Mouse (Mus musculus): Measurements from ENCODE around the gene Ttc9b. TPM values are rescaled to one million over a fixed set of nuclear protein-coding genes. Genes with fewer than 3 reads are reported as not detected.
A peak's percentile ranks its signal among the peaks of the same experiment; 100 is the strongest.

Ttc9b gene
- total RNA-seq, 2 experiments from 2014 or later = not detected

DNA sequence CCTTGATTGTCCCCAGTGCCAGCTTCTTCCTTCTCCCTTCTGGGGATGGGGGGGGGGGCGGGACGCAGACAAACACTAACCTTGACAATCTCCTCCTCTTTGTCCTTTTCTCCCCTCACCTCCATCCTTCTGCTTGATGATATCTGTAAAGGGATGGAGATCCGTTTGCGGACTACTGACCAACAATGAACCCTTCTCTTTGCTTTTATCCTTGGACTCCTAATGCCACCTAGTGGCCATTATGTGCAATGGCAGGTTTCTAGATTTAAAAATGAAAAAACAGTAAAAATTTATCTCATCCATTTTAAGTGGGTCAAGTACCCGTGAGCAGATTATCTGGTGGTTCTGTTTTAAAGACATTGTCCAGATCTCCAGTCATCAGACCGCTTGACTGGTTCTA is 32.0 kb downstream of the Ttc9b start:
- ATAC-seq (replicated peaks; ENCODE audit: poor library complexity, severe bottlenecking) = 0 out of 2 replicates have a peak, but pooled peaks have one; percentile 15

DNA sequence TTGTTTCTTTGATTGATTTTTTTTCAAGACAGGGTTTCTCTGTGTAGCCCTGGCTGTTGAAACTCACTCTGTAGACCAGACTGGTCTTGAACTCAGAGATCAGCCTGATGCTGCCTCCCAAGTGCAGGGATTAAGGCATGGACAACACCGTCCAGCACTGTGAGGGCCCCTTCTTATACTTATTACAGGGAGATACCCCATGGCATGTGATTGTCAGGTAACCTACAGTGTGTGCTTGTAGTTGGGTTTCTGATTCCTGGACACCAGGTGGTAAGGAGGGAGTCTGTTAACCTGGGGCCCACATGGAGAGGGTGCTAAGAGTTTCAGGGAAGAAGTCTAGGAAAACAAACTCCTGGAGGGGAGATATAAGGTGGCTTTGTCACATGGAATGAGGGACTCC is 33.3 kb downstream of the Ttc9b start:
- no peak for ATAC-seq (replicated peaks; ENCODE audit: poor library complexity, severe bottlenecking)

DNA sequence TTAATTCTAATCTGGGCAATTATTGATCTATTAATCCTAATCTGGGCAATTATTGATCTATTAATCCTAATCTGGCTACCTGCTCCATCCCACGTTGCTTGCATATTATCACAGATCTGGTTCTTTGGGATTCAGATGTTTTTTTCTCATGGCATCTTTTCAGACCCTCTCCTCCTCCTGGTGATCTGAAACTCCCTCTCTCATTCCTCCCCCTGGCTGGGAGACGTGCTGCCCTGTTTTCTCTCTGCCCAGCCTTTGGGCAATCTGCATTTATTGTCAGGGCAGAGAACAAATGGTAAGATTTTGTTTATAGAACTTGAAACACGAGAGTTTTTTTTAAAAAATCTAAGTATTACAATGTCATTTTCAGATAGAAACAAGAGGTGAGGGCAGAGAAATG is 34.1 kb downstream of the Ttc9b start:
- ATAC-seq (replicated peaks; ENCODE audit: poor library complexity, severe bottlenecking) = no peak

DNA sequence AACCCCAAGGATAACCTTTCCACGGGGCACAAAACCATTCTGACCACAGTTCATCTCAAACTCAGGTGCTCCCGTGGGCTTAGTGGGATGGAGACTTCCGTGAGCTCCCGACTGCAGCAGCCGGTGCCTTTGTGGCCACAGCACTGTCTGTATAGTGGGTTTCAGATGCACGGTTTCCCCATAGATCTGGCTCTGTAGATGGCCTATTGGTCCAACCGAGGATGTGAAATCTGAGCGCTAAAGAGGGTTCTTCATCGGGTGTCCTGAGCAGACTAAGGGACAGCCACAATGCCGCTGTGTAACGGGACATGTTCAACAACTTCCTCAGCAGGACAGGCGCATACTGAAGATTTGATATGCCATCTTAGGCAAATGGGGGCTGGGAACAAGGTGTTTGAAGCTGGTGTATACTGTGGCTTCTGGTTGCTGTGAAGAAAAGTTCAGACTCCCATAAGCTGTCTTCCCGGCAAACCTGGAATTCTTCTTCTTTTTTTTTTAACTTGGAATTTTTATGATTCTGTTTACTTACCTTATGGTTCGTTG is 34.6 kb downstream of the Ttc9b start:
- no peak; the same call in 1 of the 2 replicates for ATAC-seq (replicated peaks; ENCODE audit: poor library complexity, severe bottlenecking)

DNA sequence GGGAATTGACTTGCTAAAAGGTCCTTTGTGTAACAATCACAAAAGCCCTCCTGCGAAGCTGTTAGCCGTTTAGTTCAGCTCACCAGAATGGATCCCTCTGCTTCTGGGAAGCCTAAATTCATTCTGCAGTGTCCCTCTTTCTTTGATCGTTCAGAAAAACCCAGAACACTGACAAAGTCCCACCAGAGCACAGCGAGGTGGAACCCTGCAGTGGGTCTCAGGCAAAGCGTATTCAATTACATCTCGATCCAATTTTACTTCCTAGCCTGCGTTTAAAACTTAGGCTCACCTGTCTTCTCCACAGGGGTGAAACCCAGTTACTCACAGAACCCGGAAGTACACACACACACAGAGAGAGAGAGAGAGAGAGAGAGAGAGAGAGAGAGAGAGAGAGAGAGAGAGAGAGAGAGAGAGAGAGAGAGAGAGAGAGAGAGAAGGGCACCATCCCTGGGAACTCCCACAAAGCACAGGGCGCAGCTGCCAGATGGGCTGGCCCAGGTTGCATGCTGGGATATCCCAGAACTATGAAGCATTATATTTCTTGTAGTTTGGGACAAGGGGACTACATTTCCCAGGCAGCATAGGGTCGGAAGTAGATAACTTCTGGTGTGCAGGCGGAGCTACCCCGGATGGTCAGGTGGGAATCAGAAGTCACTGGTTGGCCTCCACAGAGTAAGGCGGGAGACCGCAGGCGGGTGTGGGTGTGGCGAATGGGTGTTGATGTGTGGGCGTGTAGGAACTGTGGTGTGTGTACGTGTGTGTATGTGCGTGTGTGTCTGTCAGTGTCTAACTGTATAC is 35.3 kb downstream of the Ttc9b start, which contains the start of gene Zfp607b:
Gene Zfp607b (plus strand): TSS at position 526 of the 798 bp plus-strand sequence.
- peak; percentile 94 for ATAC-seq (replicated peaks; ENCODE audit: poor library complexity, severe bottlenecking)

DNA sequence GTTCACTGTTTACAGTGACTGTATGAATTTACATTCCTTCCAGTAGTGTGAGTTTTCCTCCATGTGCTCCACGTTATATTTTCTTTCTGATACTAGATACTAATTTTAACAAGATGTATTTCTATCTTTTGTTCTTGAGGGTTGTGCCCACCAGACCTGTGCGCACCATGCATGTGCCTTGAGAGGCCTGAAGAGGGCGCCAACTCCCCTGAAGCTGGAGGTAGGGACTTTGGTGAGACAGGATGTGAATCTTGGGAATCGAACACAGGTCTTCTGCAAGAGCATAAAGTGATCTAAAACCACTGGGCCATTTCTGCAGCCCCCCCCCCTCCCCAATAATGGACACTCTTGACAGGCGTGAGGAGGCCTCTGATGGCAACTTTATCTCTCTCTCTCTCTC is 37.4 kb downstream of the Ttc9b start:
- ATAC-seq (replicated peaks; ENCODE audit: poor library complexity, severe bottlenecking) = peak; percentile 49

DNA sequence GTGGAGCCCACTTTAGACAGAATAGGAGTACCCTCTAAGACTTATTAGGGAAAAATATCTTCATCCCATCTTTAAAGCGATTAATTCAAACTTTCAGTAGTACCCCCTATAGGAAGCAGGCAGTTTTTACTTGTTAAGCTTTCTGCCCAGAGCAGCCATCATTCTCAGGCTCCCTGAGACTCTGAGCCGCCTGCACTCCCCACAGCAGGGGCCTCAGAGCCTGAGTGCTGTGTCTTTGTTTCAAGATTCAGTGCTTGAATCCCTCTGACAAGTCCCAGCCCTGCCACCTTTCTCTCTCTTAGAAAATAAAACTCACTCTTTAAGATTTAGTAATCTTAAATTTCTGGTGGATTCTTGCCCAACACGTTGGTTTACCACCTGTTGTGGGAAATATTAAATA is 43.0 kb downstream of the Ttc9b start:
- no peak for ATAC-seq (replicated peaks; ENCODE audit: poor library complexity, severe bottlenecking)

Other genes starting within 250 kb of the Ttc9b start
- gene Sptbn4, start 206.2 kb upstream of the Ttc9b start, total RNA-seq (2014; fragmentation: Nextera tagmentation) = 0.19 TPM in 1 of 2 replicates, not detected in the other
- 0.09 TPM in 1 of 2 replicates, not detected in the other for gene Sptbn4, start 206.2 kb upstream of the Ttc9b start, total RNA-seq (2017)
- gene Blvrb, start 205.9 kb upstream of the Ttc9b start, total RNA-seq (2014; fragmentation: Nextera tagmentation) = 10.4 and 12.2 TPM in 2 replicates
- 6.2 and 8.6 TPM in 2 replicates for gene Blvrb, start 205.9 kb upstream of the Ttc9b start, total RNA-seq (2017)
- 4.6 and 5.3 TPM in 2 replicates for gene Sertad3, start 180.1 kb upstream of the Ttc9b start, total RNA-seq (2014; fragmentation: Nextera tagmentation)
- 5.1 and 7.9 TPM in 2 replicates for gene Sertad3, start 180.1 kb upstream of the Ttc9b start, total RNA-seq (2017)
- gene Sertad1, start 167.0 kb upstream of the Ttc9b start, total RNA-seq (2014; fragmentation: Nextera tagmentation) = 1.9 and 2.2 TPM in 2 replicates
- 3.7 and 8.9 TPM in 2 replicates for gene Sertad1, start 167.0 kb upstream of the Ttc9b start, total RNA-seq (2017)
- 0.13 and 1.4 TPM in 2 replicates for gene Prx, start 154.6 kb upstream of the Ttc9b start, total RNA-seq (2014; fragmentation: Nextera tagmentation)
- 0.52 and 0.62 TPM in 2 replicates for gene Prx, start 154.6 kb upstream of the Ttc9b start, total RNA-seq (2017)
- 1.4 TPM in 1 of 2 replicates, not detected in the other for gene Hipk4, start 130.6 kb upstream of the Ttc9b start, total RNA-seq (2014; fragmentation: Nextera tagmentation)
- gene Hipk4, start 130.6 kb upstream of the Ttc9b start, total RNA-seq (2017) = 0.05 and 0.09 TPM in 2 replicates
- gene Pld3, start 100.7 kb upstream of the Ttc9b start, total RNA-seq (2014; fragmentation: Nextera tagmentation) = 3.8 and 10.6 TPM in 2 replicates
- 3.8 and 6.3 TPM in 2 replicates for gene Pld3, start 100.7 kb upstream of the Ttc9b start, total RNA-seq (2017)
- 16.9 and 18.4 TPM in 2 replicates for gene 2310022A10Rik, start 100.7 kb upstream of the Ttc9b start, total RNA-seq (2014; fragmentation: Nextera tagmentation)
- 4.7 and 6.6 TPM in 2 replicates for gene 2310022A10Rik, start 100.7 kb upstream of the Ttc9b start, total RNA-seq (2017)
- 36.1 and 48.5 TPM in 2 replicates for gene Akt2, start 62.4 kb upstream of the Ttc9b start, total RNA-seq (2014; fragmentation: Nextera tagmentation)
- gene Akt2, start 62.4 kb upstream of the Ttc9b start, total RNA-seq (2017) = 43.7 and 45.4 TPM in 2 replicates
- gene Map3k10, start 20.7 kb downstream of the Ttc9b start, total RNA-seq (2014; fragmentation: Nextera tagmentation) = 3.2 and 3.5 TPM in 2 replicates
- gene Map3k10, start 20.7 kb downstream of the Ttc9b start, total RNA-seq (2017) = 4.9 and 5.0 TPM in 2 replicates
- gene Zfp607b, start 35.4 kb downstream of the Ttc9b start, total RNA-seq (2014; fragmentation: Nextera tagmentation) = 0.66 and 1.7 TPM in 2 replicates
- gene Zfp607b, start 35.4 kb downstream of the Ttc9b start, total RNA-seq (2017) = 0.69 and 7.9 TPM in 2 replicates
- gene Zfp60, start 77.5 kb downstream of the Ttc9b start, total RNA-seq (2014; fragmentation: Nextera tagmentation) = 11.7 and 20.6 TPM in 2 replicates
- gene Zfp60, start 77.5 kb downstream of the Ttc9b start, total RNA-seq (2017) = 7.0 and 8.9 TPM in 2 replicates
- gene Zfp626, start 153.3 kb downstream of the Ttc9b start, total RNA-seq (2014; fragmentation: Nextera tagmentation) = 9.5 and 10.6 TPM in 2 replicates
- 4.1 and 7.3 TPM in 2 replicates for gene Zfp626, start 153.3 kb downstream of the Ttc9b start, total RNA-seq (2017)
- 0.88 and 3.9 TPM in 2 replicates for gene Zfp59, start 184.7 kb downstream of the Ttc9b start, total RNA-seq (2014; fragmentation: Nextera tagmentation)
- gene Zfp59, start 184.7 kb downstream of the Ttc9b start, total RNA-seq (2017) = 7.4 and 8.9 TPM in 2 replicates
- gene Zfp607a, start 203.6 kb downstream of the Ttc9b start, total RNA-seq (2014; fragmentation: Nextera tagmentation) = 4.7 and 9.4 TPM in 2 replicates
- gene Zfp607a, start 203.6 kb downstream of the Ttc9b start, total RNA-seq (2017) = 6.1 and 13.1 TPM in 2 replicates

Data from granulocyte monocyte progenitor cell, adult 5-6 weeks (primary cell).